Mouse (Mus musculus) bone marrow, adult 2 months (tissue): ENCODE results near the gene Baat.

Experiments
- CTCF ChIP-seq: fragments of 200-500 bp; IDR thresholded peaks from 2 replicates; pipeline ENCODE4 v1.5.1; 2011; ENCODE audit warnings: low read length, control low read depth; ENCODE audit not compliant: control insufficient read depth, insufficient read depth
- POLR2A ChIP-seq: fragments of 200-500 bp; IDR thresholded peaks from 2 replicates; pipeline ENCODE4 v1.6.1; 2011; ENCODE audit warnings: low read depth, mild to moderate bottlenecking, control low read depth, low read length, borderline replicate concordance; ENCODE audit not compliant: control insufficient read depth

DNA sequence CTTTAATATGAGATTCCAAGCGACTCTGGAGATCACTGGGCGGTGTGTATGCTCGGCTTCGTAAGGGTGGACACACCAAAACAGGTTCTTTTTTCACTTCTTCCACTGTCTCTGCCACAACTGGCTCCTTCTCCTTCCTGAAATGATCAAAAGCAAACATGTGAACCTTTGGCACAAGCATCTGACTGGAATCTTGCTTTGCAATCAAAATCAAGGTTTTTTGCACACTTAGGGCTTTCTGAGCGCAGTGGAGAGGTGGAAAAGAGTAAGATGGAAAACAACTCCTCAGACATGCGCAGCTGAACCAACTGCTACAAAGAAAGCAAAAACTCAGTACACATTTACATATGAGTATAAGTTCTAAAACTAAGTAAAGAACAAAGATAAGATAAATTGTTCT, 8.1 kb upstream of the Baat start:
- TF ChIP-seq CTCF (no peak), POLR2A (no peak)
